Mouse (Mus musculus): ENCODE results near the gene Ndc1.
"Not testable (repeated sequence)": the region's sequence is repeated elsewhere in the genome, so short reads cannot be mapped to it uniquely, and the experiment has no call there.

Gene Ndc1

GRCm38 (mm10) chr4:107364190-107364639, 3.4 kb upstream of the Ndc1 start:
- DNase-seq (ENCODE audit: low read depth, low spot score) = no peak

- DNase-seq (ENCODE audit: low read depth, low spot score) = not testable (repeated sequence)
Measured at GRCm38 (mm10) chr4:107366408-107366807, 1.2 kb upstream of the Ndc1 start.

GRCm38 (mm10) chr4:107372304-107372703, 4.7 kb downstream of the Ndc1 start:
- no peak for DNase-seq (ENCODE audit: low read depth, low spot score)

GRCm38 (mm10) chr4:107374677-107375076, 7.1 kb downstream of the Ndc1 start:
- no peak for DNase-seq (ENCODE audit: low read depth, low spot score)

GRCm38 (mm10) chr4:107378954-107379353, 11.4 kb downstream of the Ndc1 start:
- no peak for DNase-seq (ENCODE audit: low read depth, low spot score)

- DNase-seq (ENCODE audit: low read depth, low spot score) = no peak
Measured at GRCm38 (mm10) chr4:107380871-107381270, 13.3 kb downstream of the Ndc1 start.

GRCm38 (mm10) chr4:107387038-107387437, 19.5 kb downstream of the Ndc1 start:
- DNase-seq (ENCODE audit: low read depth, low spot score) = no peak

GRCm38 (mm10) chr4:107387465-107387864, 19.9 kb downstream of the Ndc1 start:
- DNase-seq (ENCODE audit: low read depth, low spot score) = no peak

- no peak for DNase-seq (ENCODE audit: low read depth, low spot score)
Measured at GRCm38 (mm10) chr4:107388291-107388690, 20.7 kb downstream of the Ndc1 start.

GRCm38 (mm10) chr4:107389345-107389744, 21.8 kb downstream of the Ndc1 start:
- DNase-seq (ENCODE audit: low read depth, low spot score) = no peak

GRCm38 (mm10) chr4:107393771-107394170, 26.2 kb downstream of the Ndc1 start:
- no peak for DNase-seq (ENCODE audit: low read depth, low spot score)

- DNase-seq (ENCODE audit: low read depth, low spot score) = no peak
Measured at GRCm38 (mm10) chr4:107420202-107420601, 52.6 kb downstream of the Ndc1 start.

- no peak for DNase-seq (ENCODE audit: low read depth, low spot score)
Measured at GRCm38 (mm10) chr4:107421711-107422110, 54.1 kb downstream of the Ndc1 start.

- peak; percentile 61 for DNase-seq (ENCODE audit: low read depth, low spot score)
Measured at GRCm38 (mm10) chr4:107422176-107422575, 54.6 kb downstream of the Ndc1 start.

- DNase-seq (ENCODE audit: low read depth, low spot score) = no peak
Measured at GRCm38 (mm10) chr4:107425616-107426015, 58.0 kb downstream of the Ndc1 start.

GRCm38 (mm10) chr4:107426631-107427030, 59.0 kb downstream of the Ndc1 start:
- DNase-seq (ENCODE audit: low read depth, low spot score) = no peak

GRCm38 (mm10) chr4:107432717-107433116, 65.1 kb downstream of the Ndc1 start:
- no peak for DNase-seq (ENCODE audit: low read depth, low spot score)

GRCm38 (mm10) chr4:107433998-107434355, 66.4 kb downstream of the Ndc1 start:
- DNase-seq (ENCODE audit: low read depth, low spot score) = no peak

- peak; percentile 77 for DNase-seq (ENCODE audit: low read depth, low spot score)
Measured at GRCm38 (mm10) chr4:107434356-107435237, 67.0 kb downstream of the Ndc1 start, which contains the start of gene Glis1. TSS of gene Glis1 (plus strand) at chr4:107434591.

- DNase-seq (ENCODE audit: low read depth, low spot score) = no peak
Measured at GRCm38 (mm10) chr4:107435238-107435946, 67.8 kb downstream of the Ndc1 start.

GRCm38 (mm10) chr4:107436476-107436875, 68.9 kb downstream of the Ndc1 start:
- no peak for DNase-seq (ENCODE audit: low read depth, low spot score)

- no peak for DNase-seq (ENCODE audit: low read depth, low spot score)
Measured at GRCm38 (mm10) chr4:107438741-107439140, 71.2 kb downstream of the Ndc1 start.

- DNase-seq (ENCODE audit: low read depth, low spot score) = no peak
Measured at GRCm38 (mm10) chr4:107440306-107440705, 72.7 kb downstream of the Ndc1 start.

Measured in mesoderm, embryonic 11.5 days (tissue).